Mouse (Mus musculus): Measurements from ENCODE around the gene Colec11.

Colec11 gene

GRCm38 (mm10) chr12:28598526-28598991 is 24.6 kb downstream of the Colec11 start:
- DNase-seq: no peak

GRCm38 (mm10) chr12:28598110-28598509 is 25.1 kb downstream of the Colec11 start:
- DNase-seq: no peak

- DNase-seq: no peak
Observed at GRCm38 (mm10) chr12:28597699-28598098, 25.5 kb downstream of the Colec11 start.

- no peak for DNase-seq
Observed at GRCm38 (mm10) chr12:28596851-28597250, 26.3 kb downstream of the Colec11 start.

- DNase-seq: no peak
Observed at GRCm38 (mm10) chr12:28590428-28590827, 32.7 kb downstream of the Colec11 start.

GRCm38 (mm10) chr12:28589090-28589868 is 33.9 kb downstream of the Colec11 start:
- peak; percentile 71 to 76 for DNase-seq

GRCm38 (mm10) chr12:28587949-28588348 is 35.2 kb downstream of the Colec11 start:
- DNase-seq: no peak

GRCm38 (mm10) chr12:28584036-28584435 is 39.1 kb downstream of the Colec11 start:
- DNase-seq: no peak

GRCm38 (mm10) chr12:28582423-28582822 is 40.8 kb downstream of the Colec11 start, which contains the start of gene Allc:
Gene Allc (minus strand): TSS chr12:28582523.
- no peak for DNase-seq

GRCm38 (mm10) chr12:28579132-28579531 is 44.0 kb downstream of the Colec11 start:
- peak; percentile 5 to 13 for DNase-seq

GRCm38 (mm10) chr12:28578147-28578546 is 45.0 kb downstream of the Colec11 start:
- no peak for DNase-seq

GRCm38 (mm10) chr12:28575366-28576070 is 47.7 kb downstream of the Colec11 start:
- DNase-seq: no peak

- no peak for DNase-seq
Observed at GRCm38 (mm10) chr12:28572241-28572640, 50.9 kb downstream of the Colec11 start.

- DNase-seq: no peak
Observed at GRCm38 (mm10) chr12:28552299-28552698, 70.9 kb downstream of the Colec11 start, which contains the start of gene Dcdc2c. Gene Dcdc2c (minus strand): TSS chr12:28552399.

GRCm38 (mm10) chr12:28551775-28552174 is 71.4 kb downstream of the Colec11 start:
- no peak for DNase-seq

- DNase-seq: no peak
Observed at GRCm38 (mm10) chr12:28548887-28549286, 74.3 kb downstream of the Colec11 start.
